Mouse (Mus musculus) limb, embryonic 14.5 days (tissue): ENCODE results near the gene Senp1. TPM values are rescaled to one million over a fixed set of nuclear protein-coding genes. Genes with fewer than 3 reads are reported as not detected.

Source experiments
- ATAC-seq: fragments of 200-750 bp; cut with Nextera tagmentation; 2 replicates; pipeline ENCODE4 v1.8.0; 2017; ENCODE audit warnings: low read depth, moderate number of reproducible peaks, moderate TSS enrichment; ENCODE audit not compliant: low FRiP score
- DNase-seq: peaks from one replicate; pipeline ENCODE4 v3.0.0-alpha.2; 2015; ENCODE audit warnings: low spot score
- H3K27ac ChIP-seq: fragments of 300-500 bp; sonication (generic); replicated peaks from 2 replicates; pipeline ENCODE4 v1.5.1; 2014; ENCODE audit warnings: low read depth, mild to moderate bottlenecking, low read length, moderate library complexity, mixed read lengths
- H3K27me3 ChIP-seq: fragments of 300-500 bp; sonication (generic); 2 replicates; pipeline ENCODE4 v1.6.1; 2014; ENCODE audit warnings: low read length, mixed read lengths; ENCODE audit not compliant: control insufficient read depth, insufficient read depth
- H3K36me3 ChIP-seq: fragments of 300-500 bp; sonication (generic); 2 replicates; pipeline ENCODE4 v1.6.1; 2014; ENCODE audit warnings: mild to moderate bottlenecking, low read length, moderate library complexity, mixed read lengths; ENCODE audit not compliant: control insufficient read depth, insufficient read depth
- H3K4me1 ChIP-seq: fragments of 300-500 bp; sonication (generic); 2 replicates; pipeline ENCODE4 v1.6.1; 2014; ENCODE audit warnings: antibody characterized with exemption, low read length, mixed read lengths; ENCODE audit not compliant: control insufficient read depth, insufficient read depth
- H3K4me2 ChIP-seq: fragments of 300-500 bp; sonication (generic); replicated peaks from 2 replicates; pipeline ENCODE4 v1.6.1; 2014; ENCODE audit warnings: low read depth, mild to moderate bottlenecking, low read length, moderate library complexity; ENCODE audit not compliant: severe bottlenecking
- H3K4me3 ChIP-seq: fragments of 300-500 bp; sonication (generic); replicated peaks from 2 replicates; pipeline ENCODE4 v1.5.1; 2014; ENCODE audit warnings: low read length
- H3K9ac ChIP-seq: fragments of 300-500 bp; sonication (generic); 2 replicates; pipeline ENCODE4 v1.6.1; 2014; ENCODE audit warnings: mild to moderate bottlenecking, low read depth, low read length, moderate library complexity; ENCODE audit not compliant: severe bottlenecking
- H3K9me3 ChIP-seq: fragments of 300-500 bp; sonication (generic); 2 replicates; pipeline ENCODE4 v1.6.1; 2016; ENCODE audit warnings: low read length; ENCODE audit not compliant: control insufficient read depth
- POLR2A ChIP-seq: fragments of 200-500 bp; IDR thresholded peaks from 2 replicates; pipeline ENCODE4 v1.8.0; 2012; ENCODE audit warnings: inconsistent platforms, mild to moderate bottlenecking, moderate library complexity, borderline replicate concordance; ENCODE audit not compliant: insufficient read depth, insufficient read length; ENCODE audit errors: extremely low read depth
- WGBS: fragments of 180-500 bp; shearing (Covaris S2); extraction: QIAGEN DNeasy Blood & Tissue Kit; methylation state at CpG from one replicate; pipeline ENCODE4 v1.1.7; 2014; 5-methylcytosine and 5-hydroxymethylcytosine counted together
- polyA plus RNA-seq, 2 experiments: library from polyadenylated mRNA; depleted of rRNA in 1 of 2; stranded (reverse) in 1 of 2; unstranded in 1 of 2; fragments of >200 nt; fragmentation: Nextera tagmentation in 1 of 2; extraction: Ambion mirVana in 1 of 2; gene quantifications; 2 replicates each; pipeline versions ENCODE4 v1.2.1 to v1.2.3; 2012 to 2014

Senp1 gene
- polyA plus RNA-seq, 2 experiments = 30.5 to 32.5 TPM

DNA sequence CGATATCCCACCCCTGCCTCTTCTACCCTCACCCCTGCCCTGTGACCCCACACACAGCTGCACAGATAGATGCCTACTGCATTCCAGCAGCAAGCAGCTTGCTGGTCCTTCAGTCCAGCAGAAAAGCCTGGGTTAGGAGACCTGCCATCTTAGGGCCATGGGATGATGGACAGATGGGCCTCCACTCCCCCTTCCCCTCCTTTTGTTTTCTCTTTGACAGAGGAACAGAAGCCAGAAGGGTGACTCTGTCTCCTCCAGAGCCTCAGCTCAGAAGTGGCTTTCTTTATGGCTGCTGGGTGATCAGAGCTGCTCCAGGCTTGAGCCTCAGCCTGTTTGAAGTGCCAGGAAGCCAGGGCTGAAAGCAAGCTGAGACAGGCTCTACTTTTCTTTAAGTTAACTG is 104.0 kb downstream of the Senp1 start:
- Histone ChIP-seq H3K36me3 (peaks cover 89% of the 10 kb centered on the region), H3K27me3 (no peaks in the 10 kb centered on the region), H3K4me1 (peaks cover 27% of the 10 kb centered on the region), H3K4me3 (no peak overlapping the region), H3K27ac (no peak overlapping the region; the same call in 1 of the 2 replicates), H3K9me3 (no peaks in the 10 kb centered on the region), H3K9ac (no peak overlapping the region), H3K4me2 (no peak overlapping the region)
- DNase-seq (no peak), ATAC-seq (no peak)
- TF ChIP-seq POLR2A = no peak
- 67% methylated on average over 1 of the region's 1 CpGs for WGBS

Other genes with a start within 250 kb of the Senp1 start
- gene Hdac7, start 249.2 kb downstream of the Senp1 start, polyA plus RNA-seq (2012; rRNA removed) = 79.3 and 113 TPM in 2 replicates
- 36.5 and 39.5 TPM in 2 replicates for gene Hdac7, start 249.2 kb downstream of the Senp1 start, polyA plus RNA-seq (2014; fragmentation: Nextera tagmentation; extraction: Ambion mirVana)
- 3.4 and 4.0 TPM in 2 replicates for gene Vdr, start 183.1 kb downstream of the Senp1 start, polyA plus RNA-seq (2012; rRNA removed)
- gene Vdr, start 183.1 kb downstream of the Senp1 start, polyA plus RNA-seq (2014; fragmentation: Nextera tagmentation; extraction: Ambion mirVana) = 1.9 and 2.0 TPM in 2 replicates
- gene Tmem106c, start 129.5 kb downstream of the Senp1 start, polyA plus RNA-seq (2012; rRNA removed) = 49.9 and 59.1 TPM in 2 replicates
- gene Tmem106c, start 129.5 kb downstream of the Senp1 start, polyA plus RNA-seq (2014; fragmentation: Nextera tagmentation; extraction: Ambion mirVana) = 49.8 and 51.5 TPM in 2 replicates
- gene Col2a1, start 89.0 kb downstream of the Senp1 start, polyA plus RNA-seq (2012; rRNA removed) = 1,642 and 1,975 TPM in 2 replicates
- gene Col2a1, start 89.0 kb downstream of the Senp1 start, polyA plus RNA-seq (2014; fragmentation: Nextera tagmentation; extraction: Ambion mirVana) = 754 and 761 TPM in 2 replicates
- gene Pfkm, start 1.2 kb downstream of the Senp1 start, polyA plus RNA-seq (2012; rRNA removed) = 75.8 and 78.9 TPM in 2 replicates
- 49.8 and 50.0 TPM in 2 replicates for gene Pfkm, start 1.2 kb downstream of the Senp1 start, polyA plus RNA-seq (2014; fragmentation: Nextera tagmentation; extraction: Ambion mirVana)
- gene Asb8, start 71.9 kb upstream of the Senp1 start, polyA plus RNA-seq (2012; rRNA removed) = 42.4 and 49.3 TPM in 2 replicates
- gene Asb8, start 71.9 kb upstream of the Senp1 start, polyA plus RNA-seq (2014; fragmentation: Nextera tagmentation; extraction: Ambion mirVana) = 55.7 and 57.3 TPM in 2 replicates
- gene Ccdc184, start 73.4 kb upstream of the Senp1 start, polyA plus RNA-seq (2012; rRNA removed) = 0.23 and 0.33 TPM in 2 replicates
- 0.10 and 0.37 TPM in 2 replicates for gene Ccdc184, start 73.4 kb upstream of the Senp1 start, polyA plus RNA-seq (2014; fragmentation: Nextera tagmentation; extraction: Ambion mirVana)
- gene Olfr288, start 101.8 kb upstream of the Senp1 start, polyA plus RNA-seq (2012; rRNA removed) = not detected in 2 replicates
- gene Olfr288, start 101.8 kb upstream of the Senp1 start, polyA plus RNA-seq (2014; fragmentation: Nextera tagmentation; extraction: Ambion mirVana) = not detected in 2 replicates
- not detected in 2 replicates for gene Gm44579, start 127.2 kb upstream of the Senp1 start, polyA plus RNA-seq (2012; rRNA removed)
- gene Gm44579, start 127.2 kb upstream of the Senp1 start, polyA plus RNA-seq (2014; fragmentation: Nextera tagmentation; extraction: Ambion mirVana) = not detected in 2 replicates
- gene Olfr287, start 127.3 kb upstream of the Senp1 start, polyA plus RNA-seq (2012; rRNA removed) = not detected in 2 replicates
- not detected in 2 replicates for gene Olfr287, start 127.3 kb upstream of the Senp1 start, polyA plus RNA-seq (2014; fragmentation: Nextera tagmentation; extraction: Ambion mirVana)
- gene Olfr286, start 140.7 kb upstream of the Senp1 start, polyA plus RNA-seq (2012; rRNA removed) = not detected in 2 replicates
- gene Olfr286, start 140.7 kb upstream of the Senp1 start, polyA plus RNA-seq (2014; fragmentation: Nextera tagmentation; extraction: Ambion mirVana) = not detected in 2 replicates
- not detected in 2 replicates for gene H1fnt, start 163.5 kb upstream of the Senp1 start, polyA plus RNA-seq (2012; rRNA removed)
- gene H1fnt, start 163.5 kb upstream of the Senp1 start, polyA plus RNA-seq (2014; fragmentation: Nextera tagmentation; extraction: Ambion mirVana) = not detected in 2 replicates
- gene Zfp641, start 202.4 kb upstream of the Senp1 start, polyA plus RNA-seq (2012; rRNA removed) = 1.3 and 1.5 TPM in 2 replicates
- 0.32 and 0.79 TPM in 2 replicates for gene Zfp641, start 202.4 kb upstream of the Senp1 start, polyA plus RNA-seq (2014; fragmentation: Nextera tagmentation; extraction: Ambion mirVana)
- gene Olfr285, start 223.6 kb upstream of the Senp1 start, polyA plus RNA-seq (2012; rRNA removed) = not detected in 2 replicates
- not detected in 2 replicates for gene Olfr285, start 223.6 kb upstream of the Senp1 start, polyA plus RNA-seq (2014; fragmentation: Nextera tagmentation; extraction: Ambion mirVana)
- gene Olfr284, start 247.2 kb upstream of the Senp1 start, polyA plus RNA-seq (2012; rRNA removed) = 0.10 TPM in 1 of 2 replicates, not detected in the other
- not detected in 2 replicates for gene Olfr284, start 247.2 kb upstream of the Senp1 start, polyA plus RNA-seq (2014; fragmentation: Nextera tagmentation; extraction: Ambion mirVana)